ENCODE assay signal across 23 mouse cellular contexts in genomic region chr11:90098471-90098870, GRCm38 (mm10).
"Had no signal": no experiment of that assay in that cellular context is flagged by ENCODE, and none has a peak within 500 bp of the region (broad histone marks: within the 10 kb centered on the region; RNA-seq: fewer than 3 reads in every experiment).

No protein-coding gene starts in this region.

- ATAC-seq: hindbrain, embryonic 16.5 days; inflammation-experienced regulatory T-cells, adult 6 months; intestine, embryonic 15.5 days; intestine, postnatal 0 days had no signal

- H3K36me3 ChIP-seq: heart, embryonic 10.5 days; heart, embryonic 12.5 days; hindbrain, embryonic 10.5 days; hindbrain, embryonic 12.5 days; intestine, embryonic 15.5 days; limb, embryonic 10.5 days; limb, embryonic 12.5 days had no signal

- H3K4me3 ChIP-seq: gastrocnemius, adult 2 months; heart, adult 2 months; heart, embryonic 10.5 days; heart, embryonic 12.5 days; hindbrain, embryonic 10.5 days; hindbrain, embryonic 12.5 days; intestine, embryonic 15.5 days; layer of hippocampus, adult 2 months; left cerebral cortex, adult 2 months; limb, embryonic 10.5 days; limb, embryonic 12.5 days had no signal

- H3K9ac ChIP-seq: heart, embryonic 12.5 days; hindbrain, embryonic 12.5 days; hindbrain, embryonic 14.5 days; intestine, embryonic 15.5 days; limb, embryonic 12.5 days had no signal

- H3K27me3 ChIP-seq: heart, embryonic 12.5 days; hindbrain, embryonic 12.5 days; intestine, embryonic 15.5 days; limb, embryonic 12.5 days had no signal

- DNase-seq: gastrocnemius, adult 2 months; gastrocnemius, postnatal 10 days; gastrocnemius, postnatal 25 days; heart, adult 2 months; heart, postnatal 10 days; heart, postnatal 4 days; kidney, adult 18-20 months; kidney, adult 8-10 months; kidney, postnatal 10 days; liver had no signal

- H3K4me2 ChIP-seq: heart, embryonic 12.5 days; hindbrain, embryonic 12.5 days; hindbrain, embryonic 14.5 days; intestine, embryonic 15.5 days; limb, embryonic 12.5 days had no signal

- H3K4me1 ChIP-seq: hindbrain, embryonic 12.5 days had no signal

- H3K9me3 ChIP-seq: heart, embryonic 10.5 days; heart, embryonic 12.5 days; hindbrain, embryonic 10.5 days; hindbrain, embryonic 12.5 days; intestine, embryonic 15.5 days; limb, embryonic 10.5 days; limb, embryonic 12.5 days had no signal

- H3K27ac ChIP-seq: gastrocnemius, adult 2 months; heart, adult 2 months; heart, embryonic 10.5 days; hindbrain, embryonic 10.5 days; hindbrain, embryonic 12.5 days; hindbrain, embryonic 14.5 days; intestine, embryonic 15.5 days; layer of hippocampus, adult 2 months; left cerebral cortex, adult 2 months; limb, embryonic 10.5 days; limb, embryonic 12.5 days had no signal
